ENCODE assay signal across 24 mouse cellular contexts in genomic region chr16:10965034-10965433, GRCm38 (mm10).
DNase-seq lines count a peak whose midpoint lies in the region; ATAC-seq and TF ChIP-seq lines count a peak whose summit lies in the region.
"Had no signal": no experiment of that assay in that cellular context is flagged by ENCODE, and none has a peak within 500 bp of the region (broad histone marks: within the 10 kb centered on the region; RNA-seq: fewer than 3 reads in every experiment).

No protein-coding gene starts in this region.

- no peak for TF ChIP-seq RAD21 in MEL (IDR thresholded peaks at IDR 0.05; ENCODE audit: low read depth, low read length)

- TF ChIP-seq CTCF in MEL (IDR thresholded peaks at IDR 0.05 in 2 of 3, conservative IDR thresholded peaks at IDR 0.05 in 1 of 3; ENCODE audit: control insufficient read depth in 1 of 3, insufficient read depth in 1 of 3, low read depth in 2 of 3, low read length in 3 of 3, poor library complexity in 1 of 3, severe bottlenecking in 1 of 3) = no peak
- no peak for TF ChIP-seq CTCF in cerebellum, adult 2 months (IDR thresholded peaks at IDR 0.05; ENCODE audit: borderline replicate concordance, insufficient read depth, low read depth, low read length)

- H3K27ac ChIP-seq in MEL (ENCODE audit: control insufficient read depth, low read depth, low read length) = no peak overlapping the region
- no peak overlapping the region for H3K27ac ChIP-seq in cerebellum, adult 2 months (ENCODE audit: insufficient read depth, low read length)
- no peak overlapping the region for H3K27ac ChIP-seq in hindbrain, embryonic 14.5 days
- no peak overlapping the region for H3K27ac ChIP-seq in intestine, embryonic 15.5 days
- H3K27ac ChIP-seq: forebrain, embryonic 10.5 days; forebrain, embryonic 13.5 days; heart, embryonic 13.5 days; hindbrain, embryonic 15.5 days had no signal

- no peaks in the 10 kb centered on the region for H3K9me3 ChIP-seq in MEL (replicated peaks; ENCODE audit: insufficient read depth, low read length)
- H3K9me3 ChIP-seq in hindbrain, embryonic 14.5 days (ENCODE audit: control insufficient read depth, low read length) = no peaks in the 10 kb centered on the region
- H3K9me3 ChIP-seq in intestine, embryonic 15.5 days = no peaks in the 10 kb centered on the region
- H3K9me3 ChIP-seq: forebrain, embryonic 10.5 days; forebrain, embryonic 13.5 days; heart, embryonic 13.5 days; hindbrain, embryonic 15.5 days had no signal

- peaks cover 7 to 10% of the 10 kb centered on the region in 2 experiments for H3K36me3 ChIP-seq in MEL (ENCODE audit: control insufficient read depth in 1 of 2, insufficient read depth in 2 of 2, low read length in 2 of 2)
- peaks cover 3% of the 10 kb centered on the region; the same call in 1 of the 2 replicates for H3K36me3 ChIP-seq in hindbrain, embryonic 14.5 days (replicated peaks; ENCODE audit: control insufficient read depth, insufficient read depth)
- H3K36me3 ChIP-seq in intestine, embryonic 15.5 days = peaks cover 18% of the 10 kb centered on the region; the same call in 1 of the 2 replicates
- H3K36me3 ChIP-seq: hindbrain, embryonic 15.5 days had no signal

- H3K4me2 ChIP-seq in hindbrain, embryonic 14.5 days (replicated peaks) = no peak overlapping the region
- H3K4me2 ChIP-seq in intestine, embryonic 15.5 days (replicated peaks) = no peak overlapping the region
- H3K4me2 ChIP-seq: forebrain, embryonic 13.5 days; heart, embryonic 13.5 days; hindbrain, embryonic 15.5 days had no signal

- H3K79me2 ChIP-seq in MEL (ENCODE audit: control insufficient read depth, insufficient read depth, low read length, poor library complexity) = no peaks in the 10 kb centered on the region

- no peak overlapping the region for H3K9ac ChIP-seq in MEL (ENCODE audit: control insufficient read depth, low read depth, low read length, poor library complexity, severe bottlenecking)
- no peak overlapping the region for H3K9ac ChIP-seq in hindbrain, embryonic 14.5 days
- no peak overlapping the region for H3K9ac ChIP-seq in intestine, embryonic 15.5 days
- H3K9ac ChIP-seq: forebrain, embryonic 13.5 days; heart, embryonic 13.5 days; hindbrain, embryonic 15.5 days had no signal

- TF ChIP-seq POLR2A in MEL (IDR thresholded peaks at IDR 0.05; ENCODE audit: control insufficient read depth in 1 of 2, insufficient read depth in 1 of 2, low read depth in 1 of 2, low read length in 2 of 2, poor library complexity in 1 of 2) = no peak
- no peak for TF ChIP-seq POLR2A in cerebellum, adult 2 months (IDR thresholded peaks at IDR 0.05; ENCODE audit: borderline replicate concordance, insufficient read depth, low read length)

- no peak overlapping the region for H3K4me3 ChIP-seq in MEL (ENCODE audit: control insufficient read depth in 1 of 2, insufficient read depth in 1 of 2, low read depth in 2 of 2, low read length in 2 of 2)
- no peak overlapping the region for H3K4me3 ChIP-seq in cerebellum, adult 2 months (replicated peaks; ENCODE audit: insufficient read depth, low read depth, low read length)
- no peak overlapping the region for H3K4me3 ChIP-seq in hindbrain, embryonic 14.5 days (replicated peaks; ENCODE audit: low read length)
- H3K4me3 ChIP-seq in intestine, embryonic 15.5 days (replicated peaks) = no peak overlapping the region
- H3K4me3 ChIP-seq: forebrain, embryonic 10.5 days; forebrain, embryonic 13.5 days; heart, embryonic 13.5 days; hindbrain, embryonic 15.5 days had no signal

- no peaks in the 10 kb centered on the region for H3K27me3 ChIP-seq in MEL (ENCODE audit: control insufficient read depth in 1 of 2, insufficient read depth in 2 of 2, low read length in 2 of 2)
- no peaks in the 10 kb centered on the region for H3K27me3 ChIP-seq in cerebellum, adult 2 months (ENCODE audit: control insufficient read depth, insufficient read depth, low read length)
- H3K27me3 ChIP-seq in hindbrain, embryonic 14.5 days (ENCODE audit: control insufficient read depth, insufficient read depth, low read length) = no peaks in the 10 kb centered on the region
- no peaks in the 10 kb centered on the region for H3K27me3 ChIP-seq in intestine, embryonic 15.5 days (replicated peaks)
- H3K27me3 ChIP-seq: forebrain, embryonic 13.5 days; heart, embryonic 13.5 days; hindbrain, embryonic 15.5 days; Patski had no signal

- ATAC-seq in megakaryocyte progenitor cell, adult 5-6 weeks (replicated peaks; ENCODE audit: poor library complexity) = peak; percentile 34
- ATAC-seq in hindbrain, embryonic 14.5 days (ENCODE audit: low FRiP score) = no peak
- ATAC-seq in intestine, embryonic 15.5 days = no peak
- ATAC-seq: forebrain, embryonic 13.5 days; forebrain, embryonic 16.5 days; Patski had no signal

- no peak for TF ChIP-seq EP300 in MEL (IDR thresholded peaks at IDR 0.05; ENCODE audit: low read depth in 1 of 2, low read length in 2 of 2)

- 85% methylated on average over 2 of the region's 2 CpGs for WGBS in cerebellum, adult 2 months
- WGBS in hindbrain, embryonic 14.5 days = 87% methylated on average over 2 of the region's 2 CpGs
- 55% methylated on average over 2 of the region's 2 CpGs for WGBS in intestine, embryonic 15.5 days

- peaks cover 0 to 14% of the 10 kb centered on the region in 2 experiments; a peak in 2 of 4 replicates for H3K4me1 ChIP-seq in MEL (ENCODE audit: control insufficient read depth in 1 of 2, insufficient read depth in 2 of 2, low read length in 2 of 2)
- H3K4me1 ChIP-seq in cerebellum, adult 2 months (ENCODE audit: control insufficient read depth, insufficient read depth, low read length) = no peaks in the 10 kb centered on the region
- 0 out of 2 replicates have a peak, but pooled peaks cover 2% of the 10 kb centered on the region for H3K4me1 ChIP-seq in hindbrain, embryonic 14.5 days (replicated peaks; ENCODE audit: control insufficient read depth, insufficient read depth, low read length)
- H3K4me1 ChIP-seq in intestine, embryonic 15.5 days (replicated peaks) = peaks cover 6% of the 10 kb centered on the region; the same call in 1 of the 2 replicates
- H3K4me1 ChIP-seq: hindbrain, embryonic 15.5 days had no signal

- DNase-seq in 416B (ENCODE audit: low read depth) (peak; percentile 70), A20 (ENCODE audit: low read depth, low spot score) (peak; percentile 82), MEL (ENCODE audit: low read depth, low spot score) (peak; percentile 29)
- no peak for DNase-seq in cerebellum, adult 2 months
- no peak for DNase-seq in hindbrain, embryonic 14.5 days (ENCODE audit: low spot score)
- DNase-seq: adrenal gland, postnatal 36 days; B cell, adult 2 months; cerebellum, adult 18-20 months; cerebellum, adult 9-11 months; cerebellum, postnatal 25 days; gastrocnemius, postnatal 10 days; gastrocnemius, postnatal 36 days; heart, adult 11 months; heart, postnatal 14 days; heart, postnatal 4 days; kidney, adult 18-20 months had no signal

TF ChIP-seq in MEL, 35 proteins besides CTCF, POLR2A, EP300 and RAD21:
- TF ChIP-seq MYB (IDR thresholded peaks at IDR 0.05; ENCODE audit: low read depth, low read length) (no peak), MEF2A (IDR thresholded peaks at IDR 0.05; ENCODE audit: extremely low read depth, insufficient replicate concordance, low read depth, low read length, poor library complexity, severe bottlenecking) (no peak), ZMIZ1 (IDR thresholded peaks at IDR 0.05; ENCODE audit: low read depth, low read length) (no peak), KAT2A (conservative IDR thresholded peaks at IDR 0.05; ENCODE audit: low read depth, low read length) (no peak), POLR2AphosphoS2 (IDR thresholded peaks at IDR 0.05; ENCODE audit: low read length) (no peak), USF2 (IDR thresholded peaks at IDR 0.05; ENCODE audit: borderline replicate concordance in 1 of 2, insufficient read depth in 1 of 2, low read depth in 1 of 2, low read length in 2 of 2) (no peak), TCF12 (IDR thresholded peaks at IDR 0.05; ENCODE audit: low read depth, low read length) (no peak), ETS1 (IDR thresholded peaks at IDR 0.05; ENCODE audit: low read depth, low read length) (no peak), MAX (IDR thresholded peaks at IDR 0.05; ENCODE audit: low read length) (no peak), ZNF384 (IDR thresholded peaks at IDR 0.05; ENCODE audit: low read depth, low read length) (no peak), E2F4 (IDR thresholded peaks at IDR 0.05; ENCODE audit: borderline replicate concordance, low read depth, low read length) (no peak), MAFK (IDR thresholded peaks at IDR 0.05; ENCODE audit: borderline replicate concordance, low read depth, low read length) (no peak), MXI1 (IDR thresholded peaks at IDR 0.05; ENCODE audit: low read depth, low read length) (no peak), GATA1 (IDR thresholded peaks at IDR 0.05; ENCODE audit: low read depth, low read length) (no peak), MYC (IDR thresholded peaks at IDR 0.05; ENCODE audit: low read depth, low read length) (no peak), NELFE (IDR thresholded peaks at IDR 0.05; ENCODE audit: low read depth, low read length) (no peak), BHLHE40 (IDR thresholded peaks at IDR 0.05; ENCODE audit: borderline replicate concordance, low read depth, low read length) (no peak), ZC3H11A (IDR thresholded peaks at IDR 0.05; ENCODE audit: low read depth, low read length) (no peak)

Comparison
In these comparisons a context has a peak if more than half of its experiments do, and no peak if none do; other contexts are left out.
1. DNase-seq: peak in 416B (single experiment), A20 (single experiment) and MEL (single experiment); none in cerebellum, adult 2 months (0 of 2) and hindbrain, embryonic 14.5 days (single experiment).